Mouse (Mus musculus) liver, postnatal 0 days (tissue): Measurements from ENCODE around the gene Ifit1bl2.
"Not testable (repeated sequence)": the region's sequence is repeated elsewhere in the genome, so short reads cannot be mapped to it uniquely, and the experiment has no call there.

Experiments
- CTCF ChIP-seq: sonication (generic); IDR thresholded peaks from 2 replicates; pipeline ENCODE4 v1.5.1; 2016; ENCODE audit warnings: antibody characterized with exemption, low read depth
- EP300 ChIP-seq: IDR thresholded peaks from 2 replicates; pipeline ENCODE4 v1.6.1; 2016; ENCODE audit warnings: antibody characterized with exemption, low read depth, mild to moderate bottlenecking

DNA sequence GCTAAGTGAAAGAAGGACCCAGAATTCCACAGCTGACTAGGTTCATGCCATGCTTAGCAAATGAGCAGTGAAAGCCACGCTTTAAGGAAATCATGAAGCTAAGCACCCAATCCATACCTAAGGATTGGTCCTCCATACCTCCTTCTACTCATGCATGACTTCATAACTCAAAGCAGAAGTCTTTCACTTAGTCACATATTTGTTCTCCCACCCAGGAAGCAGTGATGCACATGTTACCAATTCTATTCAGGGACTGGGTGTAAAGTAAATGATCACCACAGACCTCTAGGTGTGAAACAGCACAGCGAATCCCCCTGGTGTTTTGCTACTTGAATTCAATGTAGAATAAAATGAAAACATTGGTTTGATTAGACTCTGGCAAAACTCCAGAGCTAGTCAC is 57.8 kb downstream of the Ifit1bl2 start:
- not testable (repeated sequence) for TF ChIP-seq CTCF, EP300
